Mouse (Mus musculus) Patski (cell line): ENCODE measurements around the gene Ccdc125. TPM values are rescaled to one million over a fixed set of nuclear protein-coding genes. Genes with fewer than 3 reads are reported as not detected.
"Not testable (repeated sequence)": the region's sequence is repeated elsewhere in the genome, so short reads cannot be mapped to it uniquely, and the experiment has no call there.

ENCODE experiments used
- ATAC-seq: fragments of 100-300 bp; one replicate; pipeline ENCODE4 v1.8.0; 2021
- CTCF ChIA-PET: fragments of 350-600 bp; sonication (Branson Sonifier 250); formaldehyde crosslinking; loops from one replicate; lab custom pipeline; 2022; ENCODE audit warnings: inconsistent platforms; lab: Charles Lee
- POLR2A ChIA-PET: fragments of 350-600 bp; sonication (Branson Sonifier 250); formaldehyde crosslinking; loops from one replicate; lab custom pipeline; 2022; ENCODE audit warnings: antibody characterized with exemption, inconsistent platforms; lab: Charles Lee
- DNase-seq: peaks from one replicate; pipeline ENCODE4 v3.0.0-alpha.2; 2011; ENCODE audit warnings: low read depth, low spot score
- H3K27me3 ChIP-seq: fragments of 371-371 bp; one replicate; pipeline ENCODE4 v1.5.1; 2021
- CTCF ChIP-seq: fragments of 100-300 bp; IDR thresholded peaks from one replicate; pipeline ENCODE4 v1.5.1; 2021
- in situ Hi-C: fragments of 300-500 bp; cut with MboI; formaldehyde crosslinking; loops from 3 replicates; pipeline ENCODE4 v1.11.1; 2018; ENCODE audit warnings: low pct_unique_long_range_greater_than_20kb, mixed read lengths
- polyA plus RNA-seq: library from polyadenylated mRNA; unstranded; gene quantifications from one replicate; pipeline ENCODE4 v1.2.3, GENCODE M21; 2021

The Ccdc125 gene
- polyA plus RNA-seq, 1 experiment from 2014 or later = 5.6 TPM

DNA sequence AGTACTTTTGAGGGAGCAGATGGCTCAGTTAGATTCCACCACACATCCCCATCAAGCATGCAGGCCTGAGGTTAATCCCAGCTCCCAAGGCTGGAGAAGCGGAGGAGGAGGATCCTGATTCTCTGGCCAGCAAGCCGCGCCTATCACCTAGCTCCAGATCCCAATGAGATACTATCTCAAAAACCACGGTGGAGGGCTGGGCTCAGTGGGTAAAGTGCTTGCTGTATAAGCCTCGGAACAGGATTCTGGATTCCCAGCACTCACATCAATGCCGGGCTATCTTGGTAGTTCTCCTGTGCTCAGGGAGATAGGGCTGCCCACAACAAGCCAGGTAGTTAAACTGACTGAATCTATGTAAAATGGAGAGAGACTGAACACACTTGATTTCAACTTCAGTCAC is 46.0 kb downstream of the Ccdc125 start:
- DNase-seq = no peak
- CTCF ChIA-PET = no interaction called here
- no peak for ATAC-seq
- no peaks in the 10 kb centered on the region for H3K27me3 ChIP-seq
- in situ Hi-C loops = no loop called here
- no peak for TF ChIP-seq CTCF
- POLR2A ChIA-PET = no interaction called here

DNA sequence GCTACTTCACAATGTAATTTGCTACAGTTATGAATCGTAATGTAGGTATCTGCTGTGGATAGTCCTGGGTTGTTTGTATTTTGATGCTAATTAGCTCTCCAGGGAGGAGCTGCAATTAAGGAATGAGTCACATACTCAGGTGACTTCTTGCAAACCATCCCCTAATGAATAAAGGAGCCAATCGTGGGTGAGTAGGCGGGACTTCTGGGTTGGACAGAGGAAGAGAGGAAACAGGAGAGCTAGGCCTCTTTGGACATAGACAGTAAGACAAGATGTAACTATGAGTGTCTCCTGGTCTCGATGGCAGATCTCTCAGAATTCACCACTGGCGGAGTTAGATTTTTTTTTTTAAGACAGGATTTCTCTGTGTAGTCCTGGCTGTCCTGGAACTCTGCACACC is 52.1 kb downstream of the Ccdc125 start:
- ChIA-PET CTCF (no interaction called here), POLR2A (no interaction called here)
- no peak for ATAC-seq

DNA sequence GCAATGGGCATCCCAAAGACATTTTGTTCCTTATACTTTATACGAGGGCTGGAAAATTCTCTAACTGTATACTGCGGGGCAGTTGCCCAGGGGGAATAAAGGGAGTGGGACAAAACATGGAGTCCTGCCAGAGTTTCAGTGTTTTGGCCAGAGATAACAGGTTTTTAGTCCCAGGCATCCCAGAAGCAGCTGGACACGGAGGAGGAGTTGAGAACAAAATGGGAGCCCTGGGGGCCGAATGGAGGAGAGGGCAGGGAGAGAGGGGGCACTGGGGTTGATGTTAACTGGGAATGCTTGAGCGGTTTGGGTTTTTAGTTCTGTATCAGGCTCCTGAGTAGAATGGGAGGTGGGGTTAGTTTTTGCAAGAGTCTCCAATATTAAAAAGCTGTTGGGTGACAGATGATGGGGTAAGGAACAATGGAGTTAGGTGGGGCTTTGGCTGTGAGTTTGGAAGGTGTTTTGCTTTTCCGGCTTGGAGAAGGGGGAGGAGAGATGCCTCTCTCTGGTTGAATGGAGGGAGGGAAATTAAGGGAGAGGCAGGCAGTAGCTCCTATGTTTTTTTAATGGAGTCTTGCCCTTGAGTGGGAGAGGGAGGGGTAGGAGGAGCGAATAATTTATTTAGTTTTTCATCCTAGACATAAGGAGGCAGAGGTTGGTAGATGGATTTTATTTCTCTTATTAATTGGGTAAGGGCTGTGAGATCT is 54.7 kb downstream of the Ccdc125 start:
- ChIA-PET CTCF (no interaction called here), POLR2A (interaction anchor here (0.6 kb wide), 1 partner anchor 8 kb away, joined by 3 read pairs; no protein-coding TSS in a partner anchor)
- no peak for DNase-seq
- no peak for TF ChIP-seq CTCF
- ATAC-seq = no peak
- H3K27me3 ChIP-seq = no peaks in the 10 kb centered on the region
- in situ Hi-C loops = no loop called here

More for the DNA sequence above, 52.1 kb downstream of the Ccdc125 start:
- no peak for TF ChIP-seq CTCF
- in situ Hi-C loops = no loop called here
- no peak for DNase-seq
- no peaks in the 10 kb centered on the region for H3K27me3 ChIP-seq

DNA sequence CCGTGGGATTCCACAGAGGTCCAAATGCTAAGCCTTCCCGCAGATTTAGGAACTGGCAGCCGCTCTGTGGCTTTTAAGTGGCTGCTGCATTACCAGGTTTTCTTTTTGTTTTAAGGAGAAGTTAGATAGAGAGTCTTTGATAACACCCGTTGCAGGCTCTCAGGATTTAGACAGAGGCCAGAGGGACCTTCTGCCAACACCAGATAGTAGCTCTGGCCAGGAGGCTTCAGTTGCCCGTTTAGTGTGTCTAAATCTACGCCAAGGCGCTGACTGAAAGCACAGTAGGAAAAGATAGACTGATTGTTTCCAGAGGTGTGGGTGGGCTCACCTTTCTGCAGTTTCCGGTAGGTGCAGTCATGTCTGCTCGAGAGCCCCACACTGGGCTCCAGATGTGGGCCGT is 55.7 kb downstream of the Ccdc125 start:
- ATAC-seq (no peak), DNase-seq (no peak)
- no peak for TF ChIP-seq CTCF
- H3K27me3 ChIP-seq = no peaks in the 10 kb centered on the region
- in situ Hi-C loops = no loop called here
- CTCF ChIA-PET = no interaction called here
- POLR2A ChIA-PET = interaction anchor here (0.6 kb wide), 1 partner anchor 415 kb away, joined by 3 read pairs; no protein-coding TSS in a partner anchor

DNA sequence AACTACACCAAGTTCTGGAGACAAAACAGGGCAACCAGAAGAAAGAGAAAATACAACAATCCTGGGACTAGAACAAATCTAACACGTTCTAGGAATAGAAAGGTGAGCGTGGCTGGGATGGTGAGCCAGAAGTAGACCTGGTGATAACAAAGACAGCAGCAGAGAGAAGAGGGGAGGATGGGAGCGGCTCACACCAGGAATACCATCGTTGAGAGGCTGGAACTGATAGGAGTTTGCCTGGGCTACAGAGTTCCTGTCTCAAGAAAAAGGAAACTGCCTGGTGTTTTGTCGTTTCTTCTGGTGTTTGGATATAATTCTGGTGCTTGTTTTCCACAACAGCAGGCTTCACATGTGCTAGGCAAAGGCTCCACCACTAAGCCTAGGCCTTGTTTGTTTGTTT is 58.6 kb downstream of the Ccdc125 start:
- in situ Hi-C loops = no loop called here
- H3K27me3 ChIP-seq = no peaks in the 10 kb centered on the region
- DNase-seq (no peak), ATAC-seq (no peak)
- ChIA-PET POLR2A (no interaction called here), CTCF (no interaction called here)
- no peak for TF ChIP-seq CTCF

DNA sequence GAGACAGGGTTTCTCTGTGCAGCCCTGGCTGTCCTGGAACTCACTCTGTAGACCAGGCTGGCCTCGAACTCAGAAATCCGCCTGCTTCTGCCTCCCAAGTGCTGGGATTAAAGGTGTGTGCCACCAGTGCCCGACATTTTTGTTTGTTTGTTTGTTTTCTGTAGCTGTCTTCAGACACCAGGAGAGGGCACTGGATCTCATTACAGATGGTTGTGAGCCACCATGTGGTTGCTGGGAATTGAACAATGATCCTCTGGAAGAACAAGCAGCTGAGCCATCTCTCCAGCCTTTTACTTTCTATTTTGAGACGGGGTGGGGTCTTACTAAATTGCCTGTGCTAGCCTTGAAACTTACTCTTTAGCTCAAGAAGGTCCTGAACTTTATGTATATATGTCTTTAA is 59.0 kb downstream of the Ccdc125 start:
- ATAC-seq, H3K27me3 ChIP-seq, DNase-seq, CTCF ChIA-PET, in situ Hi-C loops, POLR2A ChIA-PET: not testable (repeated sequence)

DNA sequence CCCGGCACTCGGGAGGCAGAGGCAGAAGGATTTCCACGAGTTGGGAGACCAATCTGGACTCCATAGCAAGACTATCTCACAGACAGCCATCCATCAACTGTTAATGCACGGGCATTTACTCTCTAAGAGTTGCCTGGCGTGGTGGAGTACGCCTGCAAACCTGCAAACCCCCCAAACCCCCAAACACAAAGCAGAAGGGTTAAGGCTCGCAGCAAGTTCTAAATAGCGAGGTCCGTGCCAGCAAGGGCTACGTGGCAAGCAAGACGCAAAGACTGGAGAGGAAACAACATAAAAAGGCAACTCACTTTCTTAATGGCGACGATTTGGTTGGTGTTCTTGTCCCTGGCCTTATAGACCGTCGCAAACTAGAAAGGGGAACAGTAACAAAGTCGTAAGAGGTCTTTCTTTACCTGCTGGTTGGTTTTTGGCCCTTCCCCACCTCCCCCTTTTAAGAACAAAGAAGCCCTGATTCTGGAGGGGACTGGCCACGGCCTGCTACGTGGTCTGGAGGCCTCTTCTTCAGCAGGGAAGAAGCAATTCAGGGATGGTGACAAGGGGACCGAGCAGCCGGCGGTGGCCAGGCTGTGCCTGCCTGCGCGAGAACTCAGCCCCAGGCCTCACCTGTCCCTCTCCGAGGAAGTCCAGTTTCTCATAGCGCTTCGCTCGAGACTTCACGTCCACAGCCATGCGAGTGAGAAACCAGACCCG is 60.8 kb downstream of the Ccdc125 start:
- ATAC-seq = no peak

DNA sequence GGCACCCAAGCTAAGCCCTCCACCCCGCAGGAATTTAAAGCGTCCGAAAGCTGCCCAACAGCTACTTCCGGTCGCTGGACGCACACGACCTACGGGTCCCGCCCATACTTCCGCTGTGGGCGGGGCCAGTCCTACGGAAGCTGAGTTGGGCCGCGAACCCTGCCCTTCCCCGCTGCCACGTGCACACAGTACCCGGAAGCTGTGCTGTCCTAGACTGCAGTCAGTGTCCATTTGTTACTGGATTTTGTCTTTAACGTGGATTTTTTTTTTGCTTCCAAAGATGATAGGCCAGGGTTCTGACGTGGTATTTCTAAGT is 61.3 kb downstream of the Ccdc125 start, which contains the start of gene Cdk7:
Gene Cdk7 (minus strand): TSS at position 79 of the 316 bp plus-strand sequence.
- TF ChIP-seq CTCF = no peak
- H3K27me3 ChIP-seq = no peaks in the 10 kb centered on the region
- ChIA-PET CTCF (no interaction called here), POLR2A (interaction anchor here (1.1 kb wide), 1 partner anchor 40 kb away, joined by 3 read pairs; no protein-coding TSS in a partner anchor)
- in situ Hi-C loops = no loop called here
- ATAC-seq (peak; percentile 97), DNase-seq (peak; percentile 73)

More for the DNA sequence above, 60.8 kb downstream of the Ccdc125 start:
- TF ChIP-seq CTCF = no peak
- H3K27me3 ChIP-seq = no peaks in the 10 kb centered on the region
- ChIA-PET POLR2A (interaction anchor here (1.1 kb wide), 1 partner anchor 40 kb away, joined by 3 read pairs; no protein-coding TSS in a partner anchor), CTCF (no interaction called here)
- in situ Hi-C loops = no loop called here
- DNase-seq = peak; percentile 6

DNA sequence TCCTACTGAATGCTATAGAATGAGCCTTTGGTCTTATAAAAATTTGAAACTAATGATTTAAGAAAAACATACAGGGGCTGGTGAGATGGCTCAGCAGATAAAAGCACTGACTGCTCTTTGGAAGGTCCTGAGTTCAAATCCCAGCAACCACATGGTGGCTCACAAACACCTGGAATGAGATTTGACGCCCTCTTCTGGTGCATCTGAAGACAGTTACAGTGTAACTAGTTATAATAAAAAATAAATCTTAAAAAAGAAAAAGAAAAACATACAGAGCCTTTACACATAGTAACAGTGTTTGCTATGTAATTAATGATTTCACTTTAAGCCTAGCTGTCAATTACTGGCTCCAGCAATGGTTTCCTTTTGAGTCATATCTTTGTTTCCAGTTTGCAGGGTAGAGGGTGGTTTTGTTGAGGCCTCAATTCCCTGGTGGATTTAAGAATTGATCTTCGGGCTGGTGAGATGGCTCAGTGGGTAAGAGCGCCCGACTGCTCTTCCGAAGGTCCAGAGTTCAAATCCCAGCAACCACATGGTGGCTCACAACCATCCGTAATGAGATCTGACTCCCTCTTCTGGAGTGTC is 62.0 kb downstream of the Ccdc125 start:
- CTCF ChIA-PET, ATAC-seq, DNase-seq, H3K27me3 ChIP-seq, in situ Hi-C loops: not testable (repeated sequence)
- POLR2A ChIA-PET = interaction anchor here (1.1 kb wide), 1 partner anchor 41 kb away, joined by 3 read pairs; no protein-coding TSS in a partner anchor

DNA sequence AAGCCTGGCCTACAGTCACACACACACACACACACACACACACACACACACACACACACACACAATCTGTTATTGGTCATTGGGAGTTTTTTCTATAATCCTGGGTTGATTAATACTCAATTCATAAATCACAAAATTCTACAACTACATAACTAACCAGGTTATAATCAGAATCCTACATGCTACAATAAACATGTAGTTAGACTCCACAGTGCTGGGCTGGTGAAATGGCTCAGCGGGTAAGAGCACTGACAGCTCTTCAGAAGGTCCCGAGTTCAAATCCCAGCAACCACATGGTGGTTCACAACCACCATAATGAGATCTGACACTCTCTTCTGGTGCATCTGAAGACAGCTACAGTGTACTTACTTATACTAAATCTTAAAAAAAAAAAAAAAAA is 63.2 kb downstream of the Ccdc125 start:
- in situ Hi-C loops = no loop called here
- ChIA-PET POLR2A (interaction anchor here (0.6 kb wide), 1 partner anchor 8 kb away, joined by 3 read pairs; no protein-coding TSS in a partner anchor), CTCF (no interaction called here)
- TF ChIP-seq CTCF = no peak
- H3K27me3 ChIP-seq = no peaks in the 10 kb centered on the region
- DNase-seq (no peak), ATAC-seq (no peak)

DNA sequence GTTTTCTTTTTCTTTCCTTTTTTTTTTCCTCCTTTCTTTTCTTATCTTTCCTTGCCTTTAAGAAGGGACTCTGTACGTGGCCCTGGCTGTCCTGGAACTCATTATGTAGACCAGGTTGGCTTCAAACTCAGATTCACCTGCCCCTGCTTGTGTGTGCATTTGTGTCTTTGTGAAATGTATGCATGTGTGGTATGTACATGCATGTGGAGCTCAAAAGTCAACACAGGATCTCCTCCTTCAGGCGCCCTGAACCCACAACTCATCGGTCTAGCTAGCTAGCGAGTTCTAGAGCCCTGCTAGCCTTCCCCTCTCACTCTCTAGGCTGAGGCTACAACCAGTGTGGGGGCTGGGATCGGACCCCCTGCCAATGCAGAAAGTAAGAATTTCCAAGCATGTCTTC is 73.3 kb downstream of the Ccdc125 start:
- ATAC-seq (no peak), DNase-seq (no peak)
- ChIA-PET CTCF (no interaction called here), POLR2A (interaction anchor here (1.1 kb wide), 1 partner anchor 33 kb away, joined by 3 read pairs; the partner anchor contains the start of gene Cenph)
- in situ Hi-C loops = no loop called here
- no peak for TF ChIP-seq CTCF
- no peaks in the 10 kb centered on the region for H3K27me3 ChIP-seq
